Mouse (Mus musculus): Measurements from ENCODE around the gene D630045J12Rik.

GRCm38 (mm10) chr6:38253736-38254641 lies at the start of gene D630045J12Rik:
- TF ChIP-seq CTCF (IDR thresholded peaks at IDR 0.05; ENCODE audit: extremely low read depth, insufficient read depth, insufficient read length, insufficient replicate concordance) (peak; percentile 14; the same call in 1 of the 2 replicates), POLR2A (IDR thresholded peaks at IDR 0.05; ENCODE audit: low read depth, low read length) (no peak)

All from spleen, adult 2 months (tissue).